Mouse (Mus musculus): ENCODE measurements around the gene Rchy1. TPM values are rescaled to one million over a fixed set of nuclear protein-coding genes. Genes with fewer than 3 reads are reported as not detected.
"Not testable (repeated sequence)": the region's sequence is repeated elsewhere in the genome, so short reads cannot be mapped to it uniquely, and the experiment has no call there.

Rchy1 gene
- polyA plus RNA-seq, 1 experiment from 2014 or later = 59.9 TPM

GRCm38 (mm10) chr5:91951404-91951803 is 11.5 kb downstream of the Rchy1 start:
- Histone ChIP-seq H3K27me3 (ENCODE audit: poor library complexity, severe bottlenecking) (no peaks in the 10 kb centered on the region), H3K9me3 (no peaks in the 10 kb centered on the region), H3K27ac (no peak overlapping the region), H3K36me3 (replicated peaks) (peaks cover 87% of the 10 kb centered on the region), H3K4me3 (no peak overlapping the region), H3K4me1 (no peaks in the 10 kb centered on the region)
- no peak for DNase-seq (ENCODE audit: extremely low spot score, low spot score)

GRCm38 (mm10) chr5:91949441-91949840 is 13.4 kb downstream of the Rchy1 start:
- Histone ChIP-seq H3K27ac (no peak overlapping the region), H3K4me3 (no peak overlapping the region), H3K27me3 (ENCODE audit: poor library complexity, severe bottlenecking) (no peaks in the 10 kb centered on the region), H3K36me3 (replicated peaks) (peaks cover 76% of the 10 kb centered on the region), H3K9me3 (no peaks in the 10 kb centered on the region), H3K4me1 (no peaks in the 10 kb centered on the region)
- DNase-seq (ENCODE audit: extremely low spot score, low spot score) = no peak
- 93% methylated on average over 7 of the region's 7 CpGs for WGBS

GRCm38 (mm10) chr5:91947008-91947407 is 15.9 kb downstream of the Rchy1 start:
- H3K4me3 ChIP-seq = no peak overlapping the region
- DNase-seq (ENCODE audit: extremely low spot score, low spot score) = no peak
- no peaks in the 10 kb centered on the region for H3K9me3 ChIP-seq
- H3K27me3 ChIP-seq (ENCODE audit: poor library complexity, severe bottlenecking) = no peaks in the 10 kb centered on the region
- 96% methylated on average over 4 of the region's 4 CpGs for WGBS
- H3K27ac ChIP-seq = no peak overlapping the region
- peaks cover 57% of the 10 kb centered on the region for H3K36me3 ChIP-seq (replicated peaks)
- H3K4me1 ChIP-seq = peaks cover 4% of the 10 kb centered on the region; the same call in 1 of the 2 replicates

GRCm38 (mm10) chr5:91945609-91946008 is 17.3 kb downstream of the Rchy1 start:
- H3K4me3 ChIP-seq; H3K27ac ChIP-seq; H3K27me3 ChIP-seq (ENCODE audit: poor library complexity, severe bottlenecking); H3K4me1 ChIP-seq; H3K9me3 ChIP-seq; DNase-seq (ENCODE audit: extremely low spot score, low spot score): not testable (repeated sequence)
- 71% methylated on average over 1 of the region's 1 CpGs for WGBS
- H3K36me3 ChIP-seq (replicated peaks) = peaks cover 43% of the 10 kb centered on the region

- DNase-seq (ENCODE audit: extremely low spot score, low spot score) = no peak
- Histone ChIP-seq H3K9me3 (no peaks in the 10 kb centered on the region), H3K4me1 (peaks cover 8% of the 10 kb centered on the region), H3K36me3 (replicated peaks) (no peaks in the 10 kb centered on the region), H3K27ac (no peak overlapping the region), H3K27me3 (ENCODE audit: poor library complexity, severe bottlenecking) (no peaks in the 10 kb centered on the region), H3K4me3 (no peak overlapping the region)
- 93% methylated on average over 2 of the region's 2 CpGs for WGBS
Observed at GRCm38 (mm10) chr5:91913231-91913630, 49.6 kb downstream of the Rchy1 start.

- Histone ChIP-seq H3K36me3 (replicated peaks) (no peaks in the 10 kb centered on the region), H3K9me3 (no peaks in the 10 kb centered on the region), H3K27me3 (ENCODE audit: poor library complexity, severe bottlenecking) (no peaks in the 10 kb centered on the region), H3K4me3 (no peak overlapping the region), H3K4me1 (peaks cover 8% of the 10 kb centered on the region), H3K27ac (no peak overlapping the region)
- WGBS = 80% methylated on average over 13 of the region's 13 CpGs
- DNase-seq (ENCODE audit: extremely low spot score, low spot score) = no peak
Observed at GRCm38 (mm10) chr5:91911384-91912106, 51.3 kb downstream of the Rchy1 start.

GRCm38 (mm10) chr5:91910616-91911015 is 52.3 kb downstream of the Rchy1 start:
- Histone ChIP-seq H3K4me1 (peaks cover 8% of the 10 kb centered on the region), H3K36me3 (replicated peaks) (no peaks in the 10 kb centered on the region), H3K9me3 (no peaks in the 10 kb centered on the region), H3K27me3 (ENCODE audit: poor library complexity, severe bottlenecking) (no peaks in the 10 kb centered on the region), H3K4me3 (no peak overlapping the region), H3K27ac (no peak overlapping the region)
- no peak for DNase-seq (ENCODE audit: extremely low spot score, low spot score)
- WGBS = 89% methylated on average over 4 of the region's 4 CpGs

- H3K27ac ChIP-seq = no peak overlapping the region
- no peak overlapping the region for H3K4me3 ChIP-seq
- DNase-seq (ENCODE audit: extremely low spot score, low spot score) = no peak
- no peaks in the 10 kb centered on the region for H3K9me3 ChIP-seq
- WGBS = 73% methylated on average over 10 of the region's 10 CpGs
- peaks cover 8% of the 10 kb centered on the region for H3K4me1 ChIP-seq
- H3K36me3 ChIP-seq (replicated peaks) = no peaks in the 10 kb centered on the region
- H3K27me3 ChIP-seq (ENCODE audit: poor library complexity, severe bottlenecking) = no peaks in the 10 kb centered on the region
Observed at GRCm38 (mm10) chr5:91909010-91909620, 53.8 kb downstream of the Rchy1 start.

Other genes starting within 250 kb of the Rchy1 start
- gene Odaph, start 24.4 kb upstream of the Rchy1 start, polyA plus RNA-seq (2016; fragmentation: Nextera tagmentation; extraction: Ambion mirVana) = not detected in 2 replicates
- gene Cdkl2, start 80.8 kb upstream of the Rchy1 start, polyA plus RNA-seq (2016; fragmentation: Nextera tagmentation; extraction: Ambion mirVana) = 0.15 and 0.35 TPM in 2 replicates
- 278 and 287 TPM in 2 replicates for gene G3bp2, start 120.7 kb upstream of the Rchy1 start, polyA plus RNA-seq (2016; fragmentation: Nextera tagmentation; extraction: Ambion mirVana)
- gene Uso1, start 174.9 kb upstream of the Rchy1 start, polyA plus RNA-seq (2016; fragmentation: Nextera tagmentation; extraction: Ambion mirVana) = 37.0 and 38.8 TPM in 2 replicates